Mouse (Mus musculus): ENCODE results near the gene Ptprs.
A peak's percentile ranks its signal among the peaks of the same experiment; 100 is the strongest.

The Ptprs gene

DNA sequence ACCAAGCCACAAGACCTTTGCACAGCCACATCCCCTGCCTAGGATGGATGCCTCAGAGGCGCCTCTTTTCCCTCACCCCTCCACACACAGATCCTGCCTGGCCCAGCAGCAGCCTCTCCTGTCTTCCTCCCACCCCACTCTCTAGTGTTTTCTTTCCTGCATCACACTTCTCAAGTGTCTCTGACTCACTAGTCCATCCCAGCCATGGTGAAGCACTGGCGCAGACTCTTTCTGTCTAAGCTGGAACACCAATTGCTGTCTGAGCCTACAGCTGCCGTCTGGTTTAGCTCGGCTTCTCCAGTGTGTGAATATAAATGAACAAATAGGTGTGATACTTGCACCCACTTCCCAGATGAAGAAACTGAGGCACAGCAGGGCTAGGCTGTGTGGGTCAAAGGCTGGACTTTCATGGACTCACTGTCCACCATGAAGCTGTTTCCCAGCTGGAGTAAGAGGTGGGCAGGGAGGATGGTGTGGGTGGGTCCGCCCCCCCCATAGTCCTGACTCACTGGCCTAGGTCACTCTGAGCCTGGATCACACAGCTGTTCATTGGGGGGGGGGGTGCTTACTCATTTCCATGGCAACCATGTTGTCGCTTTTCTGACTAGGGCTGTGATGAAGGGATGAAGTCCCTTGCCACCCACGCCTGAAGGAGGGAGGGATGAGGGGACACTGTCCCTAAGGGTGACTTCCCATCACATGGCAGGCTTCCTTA is 14.3 kb upstream of the Ptprs start:
- peak; percentile 54 for DNase-seq

- DNase-seq = no peak
Observed at GRCm38 (mm10) chr17:56488028-56488427, 11.7 kb upstream of the Ptprs start.

GRCm38 (mm10) chr17:56487441-56487888 is 11.2 kb upstream of the Ptprs start:
- peak; percentile 58 for DNase-seq

GRCm38 (mm10) chr17:56485926-56486325 is 9.6 kb upstream of the Ptprs start:
- DNase-seq = no peak

DNA sequence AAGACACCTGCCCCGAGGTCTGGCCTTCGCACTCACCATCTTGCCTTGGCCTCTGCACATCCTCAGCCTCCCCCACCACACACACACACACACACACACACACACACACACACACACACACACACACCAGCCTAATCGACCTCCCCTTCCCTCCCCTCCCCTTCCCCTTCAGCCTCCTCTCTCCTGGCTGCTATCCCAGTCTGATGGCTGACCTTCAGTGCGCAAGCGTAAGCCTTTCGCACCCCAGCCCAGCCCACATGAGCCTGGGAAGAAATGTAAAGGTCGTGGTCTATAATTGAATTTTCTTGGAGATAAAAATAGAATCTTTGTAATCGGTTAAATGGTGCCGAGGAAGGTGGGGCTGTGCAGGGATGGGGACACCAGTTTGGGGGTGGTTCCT is 8.8 kb upstream of the Ptprs start:
- no peak for DNase-seq

DNA sequence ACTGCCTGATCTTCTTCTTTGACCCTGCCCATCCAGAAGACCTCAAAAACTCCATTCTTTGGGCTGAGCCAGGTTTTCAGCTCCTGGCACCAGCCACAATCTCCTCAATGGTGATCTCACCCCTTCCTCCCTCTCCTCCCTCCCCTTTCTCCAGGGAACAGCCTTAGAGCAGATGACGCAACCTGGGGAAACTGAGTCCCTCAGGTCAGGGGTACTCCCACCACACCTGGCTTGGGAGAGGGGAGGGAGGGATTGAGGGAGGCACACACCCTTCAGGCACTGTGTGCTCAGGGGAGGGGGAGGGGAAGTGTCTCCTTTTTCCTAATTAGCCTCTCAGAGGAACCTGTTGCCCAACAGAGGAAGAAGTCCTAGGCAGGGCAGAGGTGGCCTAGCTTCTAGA is 6.4 kb upstream of the Ptprs start:
- DNase-seq = no peak

GRCm38 (mm10) chr17:56479358-56479757 is 3.1 kb upstream of the Ptprs start:
- peak; percentile 75 for DNase-seq

DNA sequence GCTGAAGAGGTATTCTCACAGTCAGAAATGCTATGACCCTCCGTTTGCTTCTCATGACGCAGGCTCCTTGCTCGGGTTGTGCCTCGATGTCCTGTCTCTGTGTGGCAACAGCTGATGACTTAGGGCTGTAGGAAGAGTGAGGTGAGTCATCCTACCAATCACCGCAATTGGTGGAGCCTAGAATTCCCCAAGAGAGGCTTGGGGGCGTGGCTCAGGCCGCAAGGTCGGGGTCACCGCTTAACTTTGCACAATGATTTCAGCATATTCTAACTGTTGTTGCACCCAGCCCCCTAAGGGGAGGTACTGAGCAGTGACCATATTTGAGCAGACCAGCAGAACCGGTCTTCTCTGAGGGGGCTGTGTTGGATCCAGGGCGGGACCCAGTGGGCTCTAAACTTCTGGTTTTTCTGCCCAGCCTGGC is 1.9 kb upstream of the Ptprs start:
- DNase-seq = no peak

DNA sequence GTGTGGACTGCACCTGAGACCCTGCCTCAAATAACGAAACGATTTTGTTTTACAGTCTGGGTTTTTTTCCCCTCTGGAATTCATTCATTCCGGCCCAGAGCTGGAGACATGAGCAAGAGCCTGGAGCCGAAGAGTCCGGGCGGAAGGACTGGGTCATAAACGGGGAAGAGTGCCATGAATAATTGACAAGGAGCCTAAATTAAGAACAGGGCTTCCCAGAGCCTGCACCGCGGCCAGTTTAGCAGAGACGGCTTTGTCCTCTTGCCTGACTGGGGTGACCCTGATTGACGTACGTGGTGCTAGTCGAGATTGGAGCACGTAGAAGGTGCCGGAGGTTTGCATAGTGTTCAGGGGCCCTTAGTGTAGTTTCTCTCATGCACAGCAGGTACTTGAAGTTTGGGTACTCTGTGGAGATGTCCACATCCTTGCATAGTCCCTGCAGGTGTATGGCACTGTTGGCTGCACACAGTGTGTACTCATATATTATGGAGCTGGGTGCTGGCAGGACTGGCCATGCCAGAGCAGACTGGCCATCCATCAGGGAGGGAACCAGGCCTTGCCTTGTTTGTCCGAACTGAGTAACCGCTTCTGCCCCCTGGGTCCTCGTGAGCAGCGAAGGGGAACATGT is 1.0 kb upstream of the Ptprs start:
- no peak for DNase-seq

DNA sequence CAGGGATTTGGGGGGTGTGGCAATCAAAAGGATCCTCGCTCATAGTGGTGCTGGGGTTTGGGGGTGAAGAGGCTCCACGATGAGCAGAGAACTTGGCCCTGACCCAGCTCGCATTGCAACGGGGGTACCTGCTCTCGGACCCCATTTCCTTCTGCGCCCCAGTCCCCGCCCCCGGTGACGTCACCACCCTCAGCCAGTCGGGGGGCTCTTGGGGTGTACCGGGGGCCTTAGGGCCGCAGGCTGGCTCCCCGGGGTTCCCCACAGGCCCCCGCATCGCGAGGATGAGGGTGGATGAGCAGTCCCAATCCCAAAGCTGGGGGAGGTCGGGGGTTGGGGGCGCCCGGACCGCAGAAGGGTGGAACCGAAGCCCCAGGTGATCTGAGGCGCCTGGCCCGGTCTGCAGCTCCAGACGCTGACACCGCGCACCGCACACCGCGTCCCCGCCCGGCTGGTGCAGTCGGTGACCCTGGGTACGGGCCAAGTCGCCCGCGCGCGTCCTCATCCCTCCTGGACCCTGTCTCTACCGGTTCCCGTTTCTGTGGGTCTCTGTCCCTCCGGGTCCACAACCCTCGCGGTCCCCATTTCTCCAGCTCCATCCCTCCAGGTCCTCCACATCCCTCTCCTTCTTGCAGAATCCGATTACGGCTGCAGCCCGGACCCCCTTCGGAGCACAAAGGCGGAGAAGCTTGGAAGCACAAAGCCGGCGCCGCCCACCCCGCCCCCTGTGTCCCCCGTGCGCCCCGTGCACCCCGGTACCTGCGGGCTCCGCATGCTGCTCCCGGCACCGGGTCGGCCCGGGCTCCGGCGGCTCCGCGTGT is 490 bp downstream of the Ptprs start:
- peak; percentile 60 for DNase-seq

GRCm38 (mm10) chr17:56474831-56475581 is 1.3 kb downstream of the Ptprs start:
- DNase-seq = peak; percentile 85

GRCm38 (mm10) chr17:56474311-56474830 is 1.9 kb downstream of the Ptprs start:
- no peak for DNase-seq

GRCm38 (mm10) chr17:56473611-56473905 is 2.7 kb downstream of the Ptprs start:
- DNase-seq = no peak

- DNase-seq = peak; percentile 60
Observed at GRCm38 (mm10) chr17:56472733-56473610, 3.3 kb downstream of the Ptprs start.

- DNase-seq = no peak
Observed at GRCm38 (mm10) chr17:56472121-56472520, 4.2 kb downstream of the Ptprs start.

- no peak for DNase-seq
Observed at GRCm38 (mm10) chr17:56471136-56471535, 5.1 kb downstream of the Ptprs start.

- DNase-seq = no peak
Observed at GRCm38 (mm10) chr17:56470571-56470970, 5.7 kb downstream of the Ptprs start.

GRCm38 (mm10) chr17:56470001-56470436 is 6.3 kb downstream of the Ptprs start:
- DNase-seq = no peak

- DNase-seq = no peak
Observed at GRCm38 (mm10) chr17:56469275-56469674, 7.0 kb downstream of the Ptprs start.

DNA sequence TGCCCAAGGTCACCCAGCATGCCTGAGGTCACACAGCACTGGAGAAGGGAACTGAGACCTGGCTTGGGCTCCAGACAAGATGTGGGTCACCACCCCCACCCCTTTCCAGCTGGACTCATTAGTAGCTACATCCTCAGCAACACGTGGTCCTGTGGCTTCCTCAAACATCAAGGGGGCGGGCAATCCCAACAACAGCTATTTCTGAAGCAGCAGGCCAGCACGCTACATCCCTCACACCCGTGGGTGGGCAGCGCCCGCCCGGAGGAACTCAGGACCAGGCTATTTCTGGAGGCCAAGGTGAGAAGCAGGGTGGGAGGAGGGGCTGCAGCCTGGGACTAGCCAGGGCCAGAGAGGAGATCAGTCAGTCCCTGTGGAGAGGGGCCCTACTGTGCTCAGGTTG is 7.4 kb downstream of the Ptprs start:
- peak; percentile 83 for DNase-seq

- DNase-seq = no peak
Observed at GRCm38 (mm10) chr17:56468380-56468779, 7.9 kb downstream of the Ptprs start.

- DNase-seq = peak; percentile 74
Observed at GRCm38 (mm10) chr17:56467456-56467884, 8.8 kb downstream of the Ptprs start.
